30 mouse cellular contexts compared by ENCODE assay signal in the genomic region with DNA sequence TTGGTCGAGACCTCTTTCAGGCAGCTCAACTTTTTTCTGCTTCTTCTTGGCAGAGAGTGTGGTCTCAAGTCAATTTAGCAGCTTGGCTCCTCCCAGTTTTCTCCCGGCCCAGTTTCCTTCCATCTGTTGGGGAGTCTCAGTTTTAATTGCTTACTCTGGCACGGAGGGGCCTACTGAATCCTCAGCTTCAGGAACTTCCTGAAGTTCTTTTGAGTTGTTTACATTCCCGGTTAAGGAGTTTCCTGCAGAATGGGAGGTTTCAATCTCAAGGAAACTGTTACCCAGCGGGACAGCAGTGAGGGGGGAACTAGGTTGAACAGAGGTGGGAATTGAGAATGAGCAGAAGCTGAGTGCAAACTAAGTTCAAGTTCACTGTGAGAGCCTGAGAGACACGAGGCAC. TPM values are rescaled to one million over a fixed set of nuclear protein-coding genes. Genes with fewer than 3 reads are reported as not detected.
"Had no signal": no experiment of that assay in that cellular context is flagged by ENCODE, and none has a peak within 500 bp of the region (broad histone marks: within the 10 kb centered on the region; RNA-seq: fewer than 3 reads in every experiment).

No protein-coding gene starts in this region.

- H3K4me2 ChIP-seq: heart, embryonic 15.5 days; hindbrain, embryonic 13.5 days; hindbrain, embryonic 15.5 days; kidney, embryonic 15.5 days; limb, embryonic 13.5 days; limb, embryonic 15.5 days had no signal

- H3K27me3 ChIP-seq: hindbrain, embryonic 13.5 days; hindbrain, embryonic 15.5 days; kidney, embryonic 15.5 days; limb, embryonic 13.5 days; limb, embryonic 15.5 days had no signal

- H3K9me3 ChIP-seq: heart, embryonic 13.5 days; heart, embryonic 15.5 days; hindbrain, embryonic 13.5 days; hindbrain, embryonic 15.5 days; kidney, embryonic 15.5 days; limb, embryonic 15.5 days had no signal

- H3K9ac ChIP-seq: heart, embryonic 13.5 days; heart, embryonic 15.5 days; hindbrain, embryonic 13.5 days; hindbrain, embryonic 15.5 days; kidney, embryonic 15.5 days; limb, embryonic 13.5 days; limb, embryonic 15.5 days had no signal

- ATAC-seq: hindbrain, postnatal 0 days; intestine, embryonic 16.5 days had no signal

- H3K27ac ChIP-seq: heart, adult 2 months; heart, embryonic 13.5 days; heart, embryonic 15.5 days; hindbrain, embryonic 13.5 days; hindbrain, embryonic 15.5 days; hindbrain, postnatal 0 days; kidney, embryonic 15.5 days; kidney, postnatal 0 days; limb, embryonic 13.5 days; limb, embryonic 15.5 days had no signal

- H3K36me3 ChIP-seq: heart, embryonic 13.5 days; heart, embryonic 15.5 days; hindbrain, embryonic 13.5 days; hindbrain, embryonic 15.5 days; kidney, embryonic 15.5 days; limb, embryonic 13.5 days; limb, embryonic 15.5 days had no signal

- DNase-seq: gastrocnemius, postnatal 14 days; gastrocnemius, postnatal 36 days; heart, adult 11 months; heart, adult 2 months; heart, postnatal 14 days; heart, postnatal 36 days; kidney, adult 11 months; kidney, adult 2 months; kidney, adult 9 months; kidney, postnatal 14 days; kidney, postnatal 36 days; layer of hippocampus, adult 9-11 months; layer of hippocampus, postnatal 36 days; left cerebral cortex, postnatal 4 days had no signal

- H3K4me1 ChIP-seq: limb, embryonic 13.5 days; limb, embryonic 15.5 days had no signal

- H3K4me3 ChIP-seq: heart, adult 2 months; heart, embryonic 13.5 days; heart, embryonic 15.5 days; hindbrain, embryonic 13.5 days; hindbrain, embryonic 15.5 days; kidney, embryonic 15.5 days; limb, embryonic 13.5 days; limb, embryonic 15.5 days had no signal

RNA-seq across cellular contexts. Expression of a gene that starts 59.2 kb away (rescaled TPM):
- polyA plus RNA-seq: heart, embryonic 11.5 days; heart, embryonic 13.5 days; heart, embryonic 15.5 days; heart, postnatal 0 days; hindbrain, embryonic 11.5 days; hindbrain, embryonic 13.5 days; hindbrain, embryonic 15.5 days; hindbrain, postnatal 0 days; intestine, embryonic 14.5 days; kidney, embryonic 15.5 days; kidney, postnatal 0 days; large intestine, adult 2 months; limb, embryonic 11.5 days; limb, embryonic 13.5 days; limb, embryonic 15.5 days had no signal
